Mouse (Mus musculus): ENCODE measurements around the gene Sufu.

Gene Sufu

DNA sequence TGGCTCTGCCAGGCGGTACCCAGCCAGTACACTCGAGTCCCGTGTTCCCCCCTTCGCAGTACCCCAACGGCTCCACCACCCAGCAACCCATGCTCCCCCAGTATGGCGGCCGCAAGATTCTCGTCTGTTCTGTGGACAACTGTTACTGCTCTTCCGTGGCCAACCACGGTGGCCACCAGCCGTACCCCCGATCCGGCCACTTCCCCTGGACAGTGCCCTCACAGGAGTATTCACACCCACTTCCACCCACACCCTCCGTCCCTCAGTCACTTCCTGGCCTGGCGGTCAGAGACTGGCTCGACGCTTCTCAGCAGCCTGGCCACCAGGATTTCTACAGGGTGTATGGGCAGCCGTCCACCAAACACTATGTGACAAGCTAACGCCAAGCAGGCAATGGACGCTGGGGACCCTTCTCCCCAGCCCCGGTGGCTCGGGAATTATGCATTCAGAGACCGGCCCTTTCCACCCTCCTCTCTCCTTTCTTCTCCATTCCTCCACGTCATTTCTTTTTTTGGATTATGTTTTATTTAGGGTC, 118.7 kb downstream of the Sufu start:
- ChIA-PET CTCF (interaction anchor here in 2 of 4 experiments (1.0 to 2.5 kb wide), 3 partner anchors 9 to 14 kb away, joined by 3 to 6 read pairs (median 4); no protein-coding TSS in a partner anchor), POLR2A (interaction anchor here in 3 of 4 experiments (1.0 to 34.8 kb wide), 15 partner anchors 8 to 159 kb away, joined by 3 to 957 read pairs (median 4); partner anchors contain the start of genes Sufu (in 2 of the 3), Trim8 (in 2 of the 3), Arl3 (in 1 of the 3) and Sfxn2 (in 1 of the 3))

DNA sequence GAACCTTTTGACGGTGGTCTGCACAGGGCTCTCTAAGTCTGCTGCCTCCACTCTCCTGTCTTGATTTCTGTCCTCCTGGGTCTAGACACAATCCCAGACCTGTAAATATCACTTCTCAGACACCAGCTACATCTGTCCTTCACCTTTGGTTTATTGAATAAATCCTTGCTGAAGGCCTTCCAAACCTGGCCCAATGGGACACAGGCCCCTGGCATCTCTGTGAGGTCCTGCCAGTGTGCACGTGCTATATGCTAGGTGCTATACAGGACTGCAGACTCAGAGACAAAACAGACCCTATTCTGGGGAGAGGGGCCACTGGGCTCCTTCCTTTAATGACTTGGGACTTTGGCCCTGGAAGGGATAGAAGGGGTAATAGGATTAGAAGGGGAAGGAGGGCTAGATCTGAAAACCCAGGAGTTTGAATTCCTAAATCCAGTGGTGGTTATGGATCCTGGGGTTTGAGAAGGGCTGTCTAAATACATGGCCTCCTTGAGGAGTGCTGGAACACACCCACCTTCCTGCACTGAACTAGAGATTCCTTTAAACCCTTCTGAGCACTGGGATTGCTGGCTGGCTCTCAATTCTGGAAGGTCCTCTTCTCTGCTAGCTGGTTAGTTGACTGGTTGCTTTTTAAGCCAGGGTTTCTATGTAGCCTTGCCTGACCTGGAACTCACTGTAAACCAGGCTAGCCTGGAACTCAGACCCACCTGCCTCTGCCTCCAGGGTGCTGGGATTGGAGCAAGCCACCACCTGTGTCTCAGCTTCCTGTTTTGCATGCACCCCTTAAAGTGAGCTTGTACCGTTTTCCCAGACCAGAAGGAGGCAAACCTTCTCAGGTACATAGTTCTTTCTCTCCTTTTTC, 120.2 kb downstream of the Sufu start:
- CTCF ChIA-PET = interaction anchor here in 2 of 4 experiments (1.3 to 2.1 kb wide), 4 partner anchors 8 to 82 kb away, joined by 4 to 9 read pairs (median 6); no protein-coding TSS in a partner anchor
- POLR2A ChIA-PET = interaction anchor here (0.5 to 34.8 kb wide), 17 partner anchors 7 to 368 kb away, joined by 3 to 957 read pairs (median 4); partner anchors contain the start of genes Trim8 (in 2 of the 4) and Sufu (in 1 of the 4)

DNA sequence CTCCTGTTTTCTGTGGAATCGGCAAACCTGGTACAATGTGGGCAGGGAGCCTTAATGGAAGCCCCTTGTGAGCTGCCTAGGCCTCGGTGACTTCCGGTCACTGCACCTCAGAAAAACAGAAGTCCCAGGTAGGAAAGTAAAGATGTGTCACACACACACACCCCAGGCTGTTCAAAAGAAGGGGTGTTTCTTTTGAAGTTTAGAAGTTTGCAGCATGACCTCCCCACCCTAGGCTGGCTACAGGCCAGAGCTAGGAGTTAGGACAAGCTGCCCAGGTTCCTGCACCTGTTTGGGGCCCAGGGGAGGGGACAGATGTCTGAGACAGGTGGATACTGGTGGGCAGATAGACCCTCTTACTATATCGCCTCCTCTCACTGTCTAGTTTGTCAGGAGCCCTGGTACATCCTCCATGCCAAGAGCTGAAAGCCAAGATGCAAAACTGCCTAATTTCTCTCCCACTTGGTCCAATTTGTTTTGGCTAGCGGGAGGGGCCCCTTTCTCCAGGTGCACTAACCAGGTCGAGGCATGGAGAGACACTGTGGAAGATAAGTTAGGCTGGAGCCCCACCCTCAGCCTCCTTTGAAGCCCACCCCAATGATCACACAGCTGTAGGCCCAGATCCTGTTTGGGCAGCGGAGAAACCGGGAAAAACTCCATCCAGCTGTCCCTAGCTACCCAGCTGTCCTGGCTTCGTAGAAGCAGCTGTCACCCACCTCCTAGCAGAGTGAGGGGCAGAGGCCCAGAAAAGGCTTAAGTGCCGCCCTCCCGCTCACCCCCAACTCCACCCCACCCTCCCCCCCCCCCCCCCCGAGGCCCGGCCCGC, 121.0 kb downstream of the Sufu start:
- POLR2A ChIA-PET = interaction anchor here (0.6 to 34.8 kb wide), 24 partner anchors 9 to 603 kb away, joined by 3 to 957 read pairs (median 4); partner anchors contain the start of gene Trim8 (in 2 of the 4)
- CTCF ChIA-PET = interaction anchor here in 3 of 4 experiments (0.6 to 2.1 kb wide), 8 partner anchors 9 to 243 kb away, joined by 3 to 9 read pairs (median 4); no protein-coding TSS in a partner anchor

DNA sequence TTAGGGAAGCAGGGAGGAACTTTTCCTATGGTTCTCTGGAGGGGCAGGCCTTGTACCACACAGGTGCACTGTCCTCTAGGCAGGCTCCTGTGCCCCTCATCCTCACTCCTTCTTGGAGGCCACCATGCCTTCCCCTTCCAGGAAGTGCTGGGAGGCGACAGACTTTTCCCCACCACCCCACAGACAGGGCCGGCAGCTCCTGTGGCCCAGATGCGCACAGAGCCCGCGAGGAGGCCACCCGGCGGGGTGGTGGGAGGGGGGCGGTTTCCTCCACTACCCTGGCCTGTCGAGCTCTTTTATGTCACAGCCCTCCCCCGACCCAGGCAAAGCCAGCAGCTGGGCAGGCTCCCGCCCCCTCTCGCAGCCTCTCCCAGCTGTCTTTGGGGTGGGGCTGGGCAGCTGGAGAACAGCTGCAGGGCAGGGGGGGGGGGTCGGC, 121.7 kb downstream of the Sufu start:
- ChIA-PET POLR2A (interaction anchor here (0.6 to 34.8 kb wide), 21 partner anchors 9 to 449 kb away, joined by 3 to 957 read pairs (median 4); partner anchors contain the start of genes Trim8 (in 2 of the 4) and Sufu (in 1 of the 4)), CTCF (interaction anchor here (0.6 to 2.1 kb wide), 13 partner anchors 8 to 932 kb away, joined by 3 to 18 read pairs (median 5); no protein-coding TSS in a partner anchor)

DNA sequence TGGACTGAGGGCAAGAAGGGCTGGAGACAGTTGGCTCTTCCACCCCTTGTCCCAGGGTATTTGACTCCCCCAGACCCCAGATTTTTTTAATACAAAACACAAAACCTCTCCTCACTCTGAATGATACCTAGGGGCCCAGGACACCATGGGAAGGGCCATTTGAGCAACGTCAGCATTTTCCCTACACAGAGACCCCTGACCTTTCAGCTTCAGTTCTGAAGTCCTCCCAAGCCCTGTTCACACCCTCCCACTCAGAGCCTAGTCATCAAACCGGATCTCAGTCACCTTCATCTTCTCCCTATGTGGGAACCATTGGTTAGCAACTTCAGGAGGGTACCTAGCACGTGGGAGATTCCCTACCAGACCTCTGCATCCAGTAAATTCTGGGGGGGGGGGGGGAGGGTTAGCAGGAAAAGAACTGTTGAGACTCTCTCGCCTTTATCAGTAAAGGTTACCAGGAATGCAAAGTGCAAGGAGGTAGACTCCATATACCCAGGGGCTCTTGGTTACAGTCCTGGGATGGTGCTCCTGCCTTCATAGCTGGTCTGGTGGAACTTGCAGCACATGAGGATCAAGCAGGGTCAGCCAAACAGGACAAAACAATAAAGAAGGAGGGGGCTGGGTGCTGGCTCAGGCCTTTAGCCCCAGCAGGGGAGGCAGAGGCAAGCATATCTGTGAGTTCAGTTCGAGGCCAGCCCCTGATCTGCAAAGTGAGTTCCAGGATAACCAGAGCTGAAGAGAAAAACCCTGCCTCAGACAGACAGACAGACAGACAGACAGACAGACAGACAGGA, 122.3 kb downstream of the Sufu start:
- CTCF ChIA-PET = interaction anchor here (0.6 to 2.1 kb wide), 14 partner anchors 8 to 931 kb away, joined by 3 to 18 read pairs (median 6); no protein-coding TSS in a partner anchor
- POLR2A ChIA-PET = interaction anchor here (0.5 to 34.8 kb wide), 20 partner anchors 10 to 450 kb away, joined by 3 to 957 read pairs (median 4); partner anchors contain the start of genes Trim8 (in 2 of the 4) and Sufu (in 1 of the 4)

DNA sequence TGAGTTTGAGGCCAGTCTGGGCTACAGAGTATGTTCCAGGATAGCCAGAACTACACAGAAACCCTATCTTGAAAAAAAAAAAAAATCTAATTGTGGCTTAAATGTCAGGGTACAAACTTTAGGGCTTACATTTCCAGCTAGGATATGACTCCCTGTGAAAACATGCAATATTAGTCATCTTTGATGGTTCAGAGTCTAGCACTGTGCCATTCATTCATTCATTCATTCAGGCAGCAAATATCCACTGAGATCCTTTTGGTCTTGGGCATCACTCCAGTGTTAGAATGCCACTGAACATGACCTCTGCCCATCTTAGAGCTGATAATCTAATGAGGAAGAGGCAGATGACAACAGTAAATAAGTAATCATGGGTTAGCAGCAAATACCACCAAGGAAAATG, 125.0 kb downstream of the Sufu start:
- ChIA-PET CTCF (interaction anchor here (0.7 to 1.1 kb wide), 5 partner anchors 11 to 66 kb away, joined by 3 to 4 read pairs (median 3); no protein-coding TSS in a partner anchor), POLR2A (interaction anchor here (0.6 to 20.7 kb wide), 11 partner anchors 11 to 1978 kb away, joined by 3 to 534 read pairs (median 4); partner anchors contain the start of gene Trim8 (in 2 of the 4))

DNA sequence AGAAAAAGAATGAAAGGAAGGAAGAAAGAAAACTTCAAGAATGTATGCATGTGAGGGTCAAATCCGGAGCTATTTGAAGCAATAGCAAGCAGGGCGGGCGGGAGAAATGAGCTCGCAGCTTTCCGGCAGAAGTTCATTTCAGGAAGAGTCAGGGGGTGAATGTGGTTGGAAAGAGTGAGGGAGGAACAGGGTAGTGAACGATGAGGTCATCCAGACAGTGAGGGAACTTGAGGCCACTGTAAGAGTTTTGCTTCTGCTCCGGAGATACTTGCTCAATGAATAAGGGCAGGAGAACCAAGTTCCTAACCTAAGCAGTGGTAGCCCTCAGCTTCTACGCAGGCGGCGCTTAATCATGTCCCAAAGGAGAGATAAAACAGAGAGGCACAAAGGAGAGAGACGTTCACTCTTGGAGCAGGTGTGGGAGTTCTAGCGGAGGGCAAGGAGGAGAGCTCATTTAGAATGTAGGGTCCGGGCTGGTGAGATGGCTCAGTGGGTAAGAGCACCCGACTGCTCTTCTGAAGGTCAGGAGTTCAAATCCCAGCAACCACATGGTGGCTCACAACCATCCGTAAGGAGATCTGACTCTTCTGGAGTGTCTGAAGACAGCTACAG, 125.8 kb downstream of the Sufu start:
- CTCF ChIA-PET = interaction anchor here in 3 of 4 experiments (0.5 to 2.1 kb wide), 5 partner anchors 12 to 1022 kb away, joined by 3 to 10 read pairs (median 4); no protein-coding TSS in a partner anchor
- POLR2A ChIA-PET = interaction anchor here (0.6 to 20.7 kb wide), 27 partner anchors 9 to 563 kb away, joined by 3 to 534 read pairs (median 4); partner anchors contain the start of gene Trim8 (in 2 of the 4)

DNA sequence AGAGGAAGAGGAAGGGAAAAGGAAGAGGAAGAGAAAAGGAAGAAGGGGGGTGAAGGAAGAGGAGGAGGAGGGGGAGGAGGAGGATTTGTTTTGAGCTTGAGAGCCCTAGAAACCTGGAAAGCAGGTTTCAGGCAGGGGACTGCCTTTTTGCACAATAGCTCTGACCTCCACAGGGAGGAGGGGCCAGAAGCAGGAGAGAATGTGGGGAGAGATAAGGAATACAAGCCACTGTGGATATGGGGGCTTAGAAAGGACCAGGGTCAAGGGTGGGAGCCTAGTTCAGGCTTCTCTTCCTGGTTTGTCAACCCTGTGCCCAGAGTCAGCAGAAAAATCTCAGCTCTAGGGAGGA, 126.4 kb downstream of the Sufu start:
- ChIA-PET POLR2A (interaction anchor here (0.6 to 20.7 kb wide), 28 partner anchors 8 to 563 kb away, joined by 3 to 534 read pairs (median 4); partner anchors contain the start of genes Trim8 (in 2 of the 4) and Wbp1l (in 1 of the 4)), CTCF (interaction anchor here in 3 of 4 experiments (1.0 to 2.6 kb wide), 6 partner anchors 9 to 375 kb away, joined by 3 to 27 read pairs (median 12); no protein-coding TSS in a partner anchor)

DNA sequence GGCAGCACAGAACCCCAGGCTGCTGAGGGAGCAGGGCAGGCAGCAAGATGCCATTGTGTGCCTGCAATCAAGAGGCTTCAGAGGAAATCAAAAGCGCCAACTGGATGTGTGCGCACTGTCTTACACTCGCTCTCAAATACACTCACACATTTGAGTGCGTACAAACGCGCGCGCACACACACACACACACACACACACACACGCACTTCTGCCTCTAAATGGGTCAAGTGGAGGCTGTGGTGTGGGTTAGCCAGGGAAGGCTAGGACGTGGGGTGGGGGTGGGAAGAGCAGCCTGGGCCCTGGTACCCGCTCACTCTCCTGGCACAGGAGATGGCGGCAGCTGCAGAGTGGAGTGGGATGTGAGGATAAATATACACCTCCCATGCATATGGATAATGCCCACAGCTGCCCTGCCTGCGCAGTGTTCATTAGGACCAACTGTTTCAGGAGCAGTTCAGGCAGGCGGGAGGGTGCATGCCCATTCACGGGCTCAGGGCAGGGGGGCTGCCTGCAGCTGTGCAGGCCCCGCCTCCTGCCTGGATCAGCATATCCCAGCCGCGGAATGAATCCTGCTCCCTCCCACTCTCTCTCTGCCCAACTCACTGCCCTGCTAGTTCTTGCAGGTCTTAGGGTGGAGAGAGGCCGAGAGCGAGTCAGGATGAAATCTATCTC, 126.9 kb downstream of the Sufu start:
- POLR2A ChIA-PET = interaction anchor here in 3 of 4 experiments (0.6 to 20.7 kb wide), 35 partner anchors 8 to 455 kb away, joined by 3 to 534 read pairs (median 4); partner anchors contain the start of genes Trim8 (in 2 of the 3), Arl3 (in 1 of the 3), Sfxn2 (in 1 of the 3) and Sufu (in 1 of the 3)

DNA sequence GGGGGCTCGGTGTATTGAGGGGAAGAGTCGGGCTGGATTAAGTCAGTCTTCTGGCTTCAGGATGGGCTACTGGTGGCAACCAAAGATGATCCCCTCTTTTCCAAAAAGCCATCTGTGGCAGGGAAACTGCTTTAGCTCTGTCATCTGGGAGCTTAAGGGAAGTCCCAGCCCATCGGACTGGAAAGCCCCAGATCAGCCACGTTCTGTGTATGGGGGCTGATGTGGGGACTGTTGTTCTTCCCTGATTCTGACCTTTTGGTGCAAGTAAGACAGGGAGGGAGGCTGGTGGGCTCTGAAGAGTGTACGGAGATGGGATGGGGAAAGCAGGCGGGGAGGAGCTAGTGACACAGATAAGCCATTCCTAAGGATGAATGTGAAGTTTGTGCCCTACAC, 127.5 kb downstream of the Sufu start:
- POLR2A ChIA-PET = interaction anchor here (0.6 to 20.7 kb wide), 38 partner anchors 8 to 544 kb away, joined by 3 to 534 read pairs (median 4); partner anchors contain the start of genes Arl3 (in 2 of the 4), Sfxn2 (in 2 of the 4), Sufu (in 2 of the 4) and Trim8 (in 2 of the 4)
- CTCF ChIA-PET = interaction anchor here (0.5 to 2.6 kb wide), 19 partner anchors 8 to 388 kb away, joined by 3 to 27 read pairs (median 4); partner anchors contain the start of genes Sufu (in 1 of the 4) and Trim8 (in 1 of the 4)

More for the DNA sequence above, 126.9 kb downstream of the Sufu start:
- CTCF ChIA-PET = interaction anchor here in 3 of 4 experiments (1.0 to 2.6 kb wide), 10 partner anchors 9 to 387 kb away, joined by 3 to 27 read pairs (median 8); partner anchors contain the start of gene Sufu (in 1 of the 3)

DNA sequence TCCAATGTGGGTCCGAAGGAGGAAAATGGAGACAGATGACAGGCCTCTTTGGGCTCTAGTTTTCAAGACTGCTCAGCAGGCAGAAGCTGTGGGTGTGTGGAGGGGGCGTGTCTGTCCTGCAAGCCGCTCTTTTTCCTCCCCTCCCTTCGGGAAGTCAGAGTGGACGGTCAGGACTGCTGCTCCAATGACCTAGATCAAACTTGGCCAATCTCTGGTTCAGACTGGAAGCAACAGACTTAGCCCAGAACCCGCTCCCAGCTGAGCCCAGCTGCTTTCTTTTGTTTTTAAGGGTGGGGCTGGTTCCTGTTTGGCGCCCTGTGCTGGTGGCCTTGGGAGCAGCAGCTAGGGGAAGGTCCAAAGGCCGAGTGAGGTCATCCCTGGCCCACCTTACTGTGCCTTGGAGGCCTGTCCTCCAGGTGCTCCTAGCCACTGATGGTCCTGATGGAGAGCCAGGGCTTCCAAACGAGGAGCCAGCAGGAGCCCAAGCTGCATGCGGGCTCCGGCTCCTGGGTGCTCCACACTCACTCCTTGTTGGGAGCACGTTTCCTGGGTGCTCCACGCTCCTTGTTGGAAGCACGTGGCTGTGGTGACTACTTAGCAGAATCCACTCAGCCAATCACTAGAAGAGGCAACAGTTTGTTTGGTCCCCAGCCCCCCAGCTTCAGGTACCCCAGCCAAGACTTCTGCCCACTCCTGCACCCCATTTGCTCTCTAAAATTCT, 128.1 kb downstream of the Sufu start:
- ChIA-PET POLR2A (interaction anchor here (0.5 to 20.7 kb wide), 38 partner anchors 9 to 543 kb away, joined by 3 to 534 read pairs (median 4); partner anchors contain the start of genes Arl3 (in 2 of the 4), Sfxn2 (in 2 of the 4), Sufu (in 2 of the 4) and Trim8 (in 2 of the 4)), CTCF (interaction anchor here (0.5 to 2.6 kb wide), 18 partner anchors 9 to 388 kb away, joined by 3 to 27 read pairs (median 4); partner anchors contain the start of genes Sufu (in 1 of the 4) and Trim8 (in 1 of the 4))

DNA sequence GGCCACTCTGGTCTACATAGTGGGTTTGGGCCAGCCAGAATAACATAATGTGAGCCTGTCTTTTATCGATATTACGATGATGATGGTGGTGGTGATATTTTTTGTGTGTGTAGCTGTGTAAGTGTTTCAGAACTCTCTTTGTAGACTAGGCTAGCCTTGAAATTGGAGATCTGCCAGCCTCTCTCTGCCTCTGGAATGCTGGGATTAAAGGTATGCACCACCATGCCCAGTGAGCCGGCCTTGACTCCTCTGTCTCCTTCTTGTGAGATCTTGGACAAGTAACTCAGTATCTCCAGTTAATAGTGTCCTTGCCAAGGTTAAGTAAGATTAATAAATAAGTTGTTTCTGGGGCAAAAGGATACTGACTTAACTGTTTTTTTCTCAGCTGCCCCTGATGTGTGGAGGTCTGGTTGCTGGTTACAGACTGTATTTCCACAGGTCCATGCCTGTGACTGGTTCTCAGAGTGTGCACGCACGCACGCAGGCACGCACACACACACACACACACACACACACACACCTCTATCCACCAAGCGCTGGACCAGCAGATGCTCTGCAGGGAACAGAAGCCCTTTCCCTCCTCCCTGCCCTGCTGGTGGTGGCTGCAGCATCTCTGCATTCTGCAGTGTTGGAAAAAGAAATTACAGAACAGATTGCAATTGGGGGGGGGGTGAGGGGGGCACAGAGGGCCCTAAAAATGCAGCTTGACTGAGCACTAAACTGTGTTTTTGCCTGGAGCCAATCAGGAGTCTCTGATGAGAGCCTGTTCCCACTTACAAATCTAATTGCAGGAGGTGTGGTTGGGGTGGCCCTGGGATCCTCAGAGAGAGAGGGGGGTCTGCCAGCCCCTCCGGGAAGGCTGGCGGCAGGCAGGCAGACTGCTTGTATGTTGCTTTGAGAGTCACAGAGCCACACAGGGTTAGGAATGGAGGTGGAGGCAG, 129.3 kb downstream of the Sufu start:
- CTCF ChIA-PET = interaction anchor here in 3 of 4 experiments (0.7 to 2.6 kb wide), 6 partner anchors 8 to 181 kb away, joined by 3 to 27 read pairs (median 4); no protein-coding TSS in a partner anchor
- POLR2A ChIA-PET = interaction anchor here in 2 of 4 experiments (0.5 to 20.7 kb wide), 13 partner anchors 7 to 542 kb away, joined by 3 to 534 read pairs (median 5); partner anchors contain the start of genes Trim8 (in 2 of the 2), Actr1a (in 1 of the 2) and Taf5 (in 1 of the 2)
